Mouse (Mus musculus) cerebellum, postnatal 36 days (tissue): Measurements from ENCODE around the gene Smad1.

ENCODE experiments used
- DNase-seq, 2 experiments: peaks; one replicate each; pipeline ENCODE4 v3.0.0; 2021 to 2022; ENCODE audit warnings: mixed read lengths in 2 of 2

Gene Smad1

GRCm38 (mm10) chr8:79354009-79354408 lies 45.3 kb downstream of the Smad1 start:
- no peak for DNase-seq

GRCm38 (mm10) chr8:79351916-79352315 lies 47.4 kb downstream of the Smad1 start:
- DNase-seq: peak; percentile 31 to 33

- no peak for DNase-seq
Measured at GRCm38 (mm10) chr8:79350805-79351204, 48.5 kb downstream of the Smad1 start.

GRCm38 (mm10) chr8:79350094-79350593 lies 49.2 kb downstream of the Smad1 start:
- DNase-seq: peak; percentile 85 to 91

GRCm38 (mm10) chr8:79346414-79346813 lies 52.9 kb downstream of the Smad1 start:
- DNase-seq: no peak

- DNase-seq: no peak
Measured at GRCm38 (mm10) chr8:79345856-79346255, 53.5 kb downstream of the Smad1 start.

- DNase-seq: no peak
Measured at GRCm38 (mm10) chr8:79341236-79341635, 58.1 kb downstream of the Smad1 start.

GRCm38 (mm10) chr8:79339555-79339954 lies 59.8 kb downstream of the Smad1 start:
- peak; percentile 47 to 50 for DNase-seq

GRCm38 (mm10) chr8:79338619-79339018 lies 60.7 kb downstream of the Smad1 start:
- DNase-seq: no peak

- DNase-seq: no peak
Measured at GRCm38 (mm10) chr8:79332109-79332900, 67.0 kb downstream of the Smad1 start.

GRCm38 (mm10) chr8:79331571-79331970 lies 67.7 kb downstream of the Smad1 start:
- no peak for DNase-seq

GRCm38 (mm10) chr8:79331017-79331416 lies 68.3 kb downstream of the Smad1 start:
- no peak for DNase-seq

- no peak for DNase-seq
Measured at GRCm38 (mm10) chr8:79329735-79330134, 69.6 kb downstream of the Smad1 start.

- DNase-seq: no peak
Measured at GRCm38 (mm10) chr8:79329182-79329581, 70.1 kb downstream of the Smad1 start.

- DNase-seq: no peak
Measured at GRCm38 (mm10) chr8:79325510-79325909, 73.8 kb downstream of the Smad1 start.

- no peak for DNase-seq
Measured at GRCm38 (mm10) chr8:79324928-79325327, 74.4 kb downstream of the Smad1 start.

GRCm38 (mm10) chr8:79324036-79324435 lies 75.3 kb downstream of the Smad1 start:
- no peak for DNase-seq

GRCm38 (mm10) chr8:79323121-79323520 lies 76.2 kb downstream of the Smad1 start:
- DNase-seq: no peak

GRCm38 (mm10) chr8:79310801-79311200 lies 88.5 kb downstream of the Smad1 start:
- DNase-seq: no peak

- no peak for DNase-seq
Measured at GRCm38 (mm10) chr8:79305941-79306340, 93.4 kb downstream of the Smad1 start.

- DNase-seq: no peak
Measured at GRCm38 (mm10) chr8:79301548-79301947, 97.8 kb downstream of the Smad1 start.

GRCm38 (mm10) chr8:79299704-79300103 lies 99.6 kb downstream of the Smad1 start:
- DNase-seq: no peak

GRCm38 (mm10) chr8:79297763-79298162 lies 101.6 kb downstream of the Smad1 start:
- DNase-seq: peak; percentile 48 to 56

GRCm38 (mm10) chr8:79295276-79296105 lies 103.8 kb downstream of the Smad1 start:
- no peak for DNase-seq
